Mouse (Mus musculus) CH12.LX (cell line): ENCODE measurements at regions not wholly inside any gene's neighbourhood (a gene's known extent, or its start where the extent isn't known, plus 50 kb on each side); places are given as distances from the start of the nearest gene placed in this dataset.

Experiments used
- DNase-seq: peaks from one replicate; pipeline ENCODE4 v3.0.0-alpha.2; 2013; ENCODE audit errors: extremely low read depth
- H3K27ac ChIP-seq: 2 replicates; pipeline ENCODE4 v1.5.1; 2012; ENCODE audit warnings: low read depth, mild to moderate bottlenecking, control low read depth, moderate library complexity; ENCODE audit not compliant: insufficient read depth
- H3K27me3 ChIP-seq: replicated peaks from 2 replicates; pipeline ENCODE3; 2012; ENCODE audit warnings: inconsistent platforms
- H3K36me3 ChIP-seq, 2 experiments: replicated peaks in 1 of 2; 2 replicates each; pipeline versions ENCODE3 to v1.6.1; 2012; ENCODE audit warnings: inconsistent platforms in 1 of 2, low read length in 1 of 2, mild to moderate bottlenecking in 1 of 2, mixed read lengths in 1 of 2, moderate library complexity in 1 of 2; ENCODE audit not compliant: control insufficient read depth in 1 of 2, insufficient read depth in 1 of 2
- H3K4me1 ChIP-seq, 2 experiments: 2 replicates each; pipeline ENCODE4 v1.6.1; 2012; ENCODE audit warnings: inconsistent platforms in 1 of 2, moderate library complexity in 1 of 2; ENCODE audit not compliant: insufficient read depth in 2 of 2, control insufficient read depth in 1 of 2
- H3K4me2 ChIP-seq: 2 replicates; pipeline ENCODE4 v1.6.1; 2012; ENCODE audit warnings: low read depth, mild to moderate bottlenecking, control low read depth; ENCODE audit not compliant: poor library complexity, insufficient read depth, severe bottlenecking
- H3K4me3 ChIP-seq, 3 experiments: fragments of 150-350 bp in 1 of 3; sonication (generic) in 1 of 3; replicated peaks in 1 of 3; 2 replicates each; pipeline versions ENCODE3 to v1.5.1; 2011 to 2012; ENCODE audit warnings: low read depth in 2 of 3, low read length in 2 of 3, mild to moderate bottlenecking in 2 of 3, moderate library complexity in 2 of 3, control low read depth in 1 of 3, improper control_type of control experiment in 1 of 3, inconsistent platforms in 1 of 3, mixed read lengths in 1 of 3; ENCODE audit not compliant: poor library complexity in 1 of 3
- H3K79me2 ChIP-seq: replicated peaks from 2 replicates; pipeline ENCODE4 v1.6.1; 2012; ENCODE audit warnings: mild to moderate bottlenecking, moderate library complexity; ENCODE audit not compliant: control insufficient read depth, poor library complexity, insufficient read depth, severe bottlenecking; ENCODE audit errors: extremely low read depth
- H3K9ac ChIP-seq: 2 replicates; pipeline ENCODE4 v1.6.1; 2012; ENCODE audit warnings: low read depth, mild to moderate bottlenecking, control low read depth, moderate library complexity; ENCODE audit not compliant: insufficient read depth
- H3K9me3 ChIP-seq: replicated peaks from 2 replicates; pipeline ENCODE3; 2012; ENCODE audit warnings: low read length, inconsistent platforms, mixed read lengths
- BHLHE40 ChIP-seq: IDR thresholded peaks from 2 replicates; pipeline ENCODE4 v1.6.1; 2011; ENCODE audit warnings: mild to moderate bottlenecking, low read depth, low read length, improper control_type of control experiment
- CHD1 ChIP-seq: IDR thresholded peaks from 2 replicates; pipeline ENCODE4 v1.6.1; 2012; ENCODE audit warnings: low read depth, low read length, improper control_type of control experiment, inconsistent platforms
- CHD2 ChIP-seq: IDR thresholded peaks from 2 replicates; pipeline ENCODE4 v1.6.1; 2011; ENCODE audit warnings: low read length, improper control_type of control experiment
- CTCF ChIP-seq, 2 experiments: IDR thresholded peaks in 1 of 2; conservative IDR thresholded peaks in 1 of 2; 2 replicates each; pipeline ENCODE4 v1.5.1; 2011 to 2012; ENCODE audit warnings: low read depth in 2 of 2, low read length in 2 of 2, improper control_type of control experiment in 1 of 2, inconsistent platforms in 1 of 2, mild to moderate bottlenecking in 1 of 2, moderate library complexity in 1 of 2
- E2F4 ChIP-seq: IDR thresholded peaks from 2 replicates; pipeline ENCODE4 v1.6.1; 2011; ENCODE audit warnings: low read depth, low read length, improper control_type of control experiment; ENCODE audit not compliant: insufficient replicate concordance
- ELF1 ChIP-seq: IDR thresholded peaks from 2 replicates; pipeline ENCODE4 v1.6.1; 2014; ENCODE audit warnings: low read depth, mild to moderate bottlenecking, inconsistent platforms, low read length, improper control_type of control experiment
- ETS1 ChIP-seq: conservative IDR thresholded peaks from 2 replicates; pipeline ENCODE4 v1.6.1; 2012; ENCODE audit warnings: low read depth, mild to moderate bottlenecking, inconsistent platforms, low read length, improper control_type of control experiment, moderate library complexity
- HCFC1 ChIP-seq: IDR thresholded peaks from 2 replicates; pipeline ENCODE4 v1.6.1; 2012; ENCODE audit warnings: low read depth, mild to moderate bottlenecking, inconsistent platforms, low read length, improper control_type of control experiment
- KAT2A ChIP-seq: IDR thresholded peaks from 2 replicates; pipeline ENCODE4 v1.6.1; 2012; ENCODE audit warnings: low read length, improper control_type of control experiment, inconsistent platforms; ENCODE audit not compliant: insufficient replicate concordance
- MAFK ChIP-seq: IDR thresholded peaks from 2 replicates; pipeline ENCODE4 v1.6.1; 2011; ENCODE audit warnings: low read length, improper control_type of control experiment; ENCODE audit not compliant: insufficient replicate concordance
- MAX ChIP-seq: IDR thresholded peaks from 2 replicates; pipeline ENCODE4 v1.6.1; 2011; ENCODE audit warnings: low read length, improper control_type of control experiment
- MAZ ChIP-seq: IDR thresholded peaks from 2 replicates; pipeline ENCODE4 v1.6.1; 2012; ENCODE audit warnings: low read depth, mild to moderate bottlenecking, inconsistent platforms, low read length, improper control_type of control experiment, moderate library complexity
- MEF2A ChIP-seq: IDR thresholded peaks from 2 replicates; pipeline ENCODE4 v1.6.1; 2014; ENCODE audit warnings: low read depth, mild to moderate bottlenecking, inconsistent platforms, low read length, improper control_type of control experiment, borderline replicate concordance
- MXI1 ChIP-seq: IDR thresholded peaks from 2 replicates; pipeline ENCODE4 v1.6.1; 2011; ENCODE audit warnings: mild to moderate bottlenecking, low read depth, low read length, improper control_type of control experiment
- MYC ChIP-seq: IDR thresholded peaks from 2 replicates; pipeline ENCODE4 v1.6.1; 2011; ENCODE audit warnings: low read depth, mild to moderate bottlenecking, improper control_type of control experiment, low read length
- NELFE ChIP-seq: IDR thresholded peaks from 2 replicates; pipeline ENCODE4 v1.6.1; 2011; ENCODE audit warnings: low read depth, low read length, improper control_type of control experiment
- NRF1 ChIP-seq: IDR thresholded peaks from 2 replicates; pipeline ENCODE4 v1.6.1; 2014; ENCODE audit warnings: low read depth, mild to moderate bottlenecking, inconsistent platforms, low read length, improper control_type of control experiment, moderate library complexity
- PAX5 ChIP-seq: IDR thresholded peaks from 2 replicates; pipeline ENCODE4 v1.6.1; 2012; ENCODE audit warnings: low read length, inconsistent platforms, mixed read lengths
- POLR2A ChIP-seq: IDR thresholded peaks from 2 replicates; pipeline ENCODE4 v1.6.1; 2011; ENCODE audit warnings: low read depth, mild to moderate bottlenecking, improper control_type of control experiment, low read length
- POLR2AphosphoS2 ChIP-seq: IDR thresholded peaks from 2 replicates; pipeline ENCODE4 v1.6.1; 2011; ENCODE audit warnings: low read depth, low read length, improper control_type of control experiment
- RCOR1 ChIP-seq: conservative IDR thresholded peaks from 2 replicates; pipeline ENCODE4 v1.6.1; 2012; ENCODE audit warnings: low read depth, mild to moderate bottlenecking, inconsistent platforms, low read length, improper control_type of control experiment
- SIN3A ChIP-seq: IDR thresholded peaks from 2 replicates; pipeline ENCODE4 v1.6.1; 2012; ENCODE audit warnings: low read length, improper control_type of control experiment, inconsistent platforms
- TBP ChIP-seq: conservative IDR thresholded peaks from 2 replicates; pipeline ENCODE4 v1.6.1; 2011; ENCODE audit warnings: low read depth, low read length, improper control_type of control experiment
- TCF12 ChIP-seq: IDR thresholded peaks from 2 replicates; pipeline ENCODE4 v1.6.1; 2014; ENCODE audit warnings: low read depth, mild to moderate bottlenecking, inconsistent platforms, low read length, improper control_type of control experiment
- UBTF ChIP-seq: IDR thresholded peaks from 2 replicates; pipeline ENCODE4 v1.6.1; 2012; ENCODE audit warnings: low read depth, mild to moderate bottlenecking, inconsistent platforms, low read length, improper control_type of control experiment, moderate library complexity
- ZKSCAN1 ChIP-seq: IDR thresholded peaks from 2 replicates; pipeline ENCODE4 v1.6.1; 2012; ENCODE audit warnings: low read depth, inconsistent platforms, low read length, improper control_type of control experiment, borderline replicate concordance
- ZNF384 ChIP-seq: IDR thresholded peaks from 2 replicates; pipeline ENCODE4 v1.6.1; 2012; ENCODE audit warnings: low read depth, low read length, improper control_type of control experiment, inconsistent platforms
- dilution Hi-C: fragments of 300-500 bp; cut with MboI; formaldehyde crosslinking; loops from 2 replicates; pipeline ENCODE4 v1.14.3; 2020; ENCODE audit warnings: low sequenced_read_pairs; ENCODE audit not compliant: extremely low pct_unique_long_range_greater_than_20kb, extremely low pct_ligation_motif_present
- in situ Hi-C: fragments of 300-500 bp; cut with MboI; formaldehyde crosslinking; loops from 3 replicates; pipeline ENCODE4 v1.14.3; 2019; ENCODE audit warnings: low sequenced_read_pairs, low pct_ligation_motif_present, low pct_unique_long_range_greater_than_20kb, mixed read lengths

DNA sequence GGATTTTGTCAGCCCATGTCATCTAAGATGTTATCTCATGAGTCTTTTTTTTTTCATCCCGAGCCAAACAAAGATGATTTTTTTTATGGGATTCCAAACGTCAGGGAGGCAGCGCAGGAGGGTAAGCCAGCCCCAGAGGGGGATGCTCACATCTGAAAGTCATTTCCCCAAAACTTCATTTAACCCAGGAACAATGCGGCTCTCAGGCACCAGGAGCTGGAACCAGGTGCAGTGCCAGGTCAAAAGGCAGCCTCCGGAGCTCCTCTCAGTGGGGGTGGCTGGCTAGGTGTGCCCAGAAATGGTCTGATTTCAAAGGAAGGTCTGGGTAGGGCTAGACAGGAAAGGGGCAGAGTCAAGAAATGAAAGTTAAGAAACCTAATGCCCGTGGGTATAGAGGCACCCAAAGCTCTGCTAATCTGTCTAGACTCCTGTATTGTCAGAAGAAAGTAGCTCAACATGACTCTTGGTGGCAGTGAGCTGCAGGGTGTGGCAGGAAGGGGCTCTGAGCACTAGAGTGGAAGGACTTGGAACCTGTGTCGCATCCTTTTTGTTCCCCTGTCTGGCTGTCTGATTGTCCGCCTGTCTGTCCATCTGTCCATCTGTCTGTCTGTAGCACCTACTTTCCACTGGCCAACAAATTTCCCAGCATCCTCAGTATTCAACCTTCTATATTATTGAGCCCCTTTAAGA, 175.3 kb upstream of the Klf12 start (continued):
- TF ChIP-seq UBTF (no peak), PAX5 (no peak), MAX (no peak), CHD2 (no peak), MAFK (no peak), MAZ (0 out of 2 replicates have a peak, but pooled peaks have one; percentile 43), TBP (peak; percentile 71), E2F4 (no peak), RCOR1 (no peak), SIN3A (0 out of 2 replicates have a peak, but pooled peaks have one; percentile 57), CTCF (conservative IDR thresholded peaks at IDR 0.05 in 1 of 2, IDR thresholded peaks at IDR 0.05 in 1 of 2; ENCODE audit: low read depth in 2 of 2, low read length in 2 of 2) (no peak), NRF1 (no peak), BHLHE40 (no peak), TCF12 (no peak; the same call in none of the 2 replicates), ZKSCAN1 (no peak), MYC (no peak), HCFC1 (peak; percentile 35; the same call in 1 of the 2 replicates), POLR2AphosphoS2 (no peak), MEF2A (no peak), POLR2A (0 out of 2 replicates have a peak, but pooled peaks have one; percentile 31), ETS1 (no peak), MXI1 (no peak), KAT2A (no peak), NELFE (no peak), CHD1 (no peak)

DNA sequence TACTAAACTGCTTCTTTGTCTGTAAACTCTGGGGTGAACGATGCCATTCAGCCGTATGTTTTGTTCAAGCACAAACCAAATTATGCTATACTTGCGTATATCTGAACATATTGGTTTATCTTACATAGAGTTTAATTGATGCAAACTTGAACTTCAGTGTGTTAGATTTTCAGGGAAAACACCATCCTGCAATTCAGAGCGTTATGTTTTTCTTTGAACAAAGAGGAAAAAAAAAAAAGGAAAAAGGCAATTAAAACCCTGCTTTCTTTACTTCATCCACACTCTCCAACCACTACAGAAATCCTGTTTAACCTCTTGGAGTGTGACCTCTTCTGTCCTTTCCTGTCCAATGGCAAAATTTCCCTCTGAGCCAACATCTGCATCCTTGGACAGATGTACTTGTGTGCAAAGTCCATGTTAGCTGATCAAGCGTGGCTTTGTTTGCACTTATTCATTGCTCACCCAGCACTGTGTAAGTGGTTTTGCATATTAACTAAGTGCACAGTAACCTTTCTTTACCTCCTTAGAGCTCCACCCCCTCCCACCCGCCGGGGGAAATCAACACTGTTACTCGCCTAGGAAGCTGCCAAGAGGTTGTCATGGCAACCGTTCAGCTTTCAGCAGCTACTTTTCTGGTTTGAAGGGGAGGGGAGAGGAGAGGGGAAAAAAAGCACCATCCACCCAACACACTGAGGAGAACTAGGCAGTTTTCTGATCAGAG, 174.4 kb upstream of the Klf12 start:
- H3K27ac ChIP-seq: no peak overlapping the region
- in situ Hi-C loops: loop anchor here (25.0 kb wide), 2 partner anchors 247 to 978 kb away; no protein-coding TSS in a partner anchor
- TF ChIP-seq E2F4: no peak
- 0 out of 2 replicates have a peak, but pooled peaks have one; percentile 22 for TF ChIP-seq MAZ
- TF ChIP-seq ZNF384: no peak
- TF ChIP-seq TBP: no peak
- TF ChIP-seq MXI1: peak; percentile 86
- no peak for TF ChIP-seq POLR2A
- no peak for TF ChIP-seq ELF1
- no peak for TF ChIP-seq ZKSCAN1
- TF ChIP-seq SIN3A: peak; percentile 65; the same call in 1 of the 2 replicates
- dilution Hi-C loops: no loop called here
- no peaks in the 10 kb centered on the region for H3K79me2 ChIP-seq
- H3K27me3 ChIP-seq: no peaks in the 10 kb centered on the region
- H3K4me1 ChIP-seq: peaks cover 18 to 47% of the 10 kb centered on the region in 2 experiments
- H3K9me3 ChIP-seq: no peaks in the 10 kb centered on the region
- no peaks in the 10 kb centered on the region for H3K36me3 ChIP-seq
- H3K4me3 ChIP-seq: no peak overlapping the region
- peak overlapping the region; percentile 97 for H3K4me2 ChIP-seq
- peak; percentile 95 for DNase-seq
- no peak overlapping the region; the same call in 1 of the 2 replicates for H3K9ac ChIP-seq
